Comparison of ENCODE assay signal across 29 mouse cellular contexts in the genomic region with DNA sequence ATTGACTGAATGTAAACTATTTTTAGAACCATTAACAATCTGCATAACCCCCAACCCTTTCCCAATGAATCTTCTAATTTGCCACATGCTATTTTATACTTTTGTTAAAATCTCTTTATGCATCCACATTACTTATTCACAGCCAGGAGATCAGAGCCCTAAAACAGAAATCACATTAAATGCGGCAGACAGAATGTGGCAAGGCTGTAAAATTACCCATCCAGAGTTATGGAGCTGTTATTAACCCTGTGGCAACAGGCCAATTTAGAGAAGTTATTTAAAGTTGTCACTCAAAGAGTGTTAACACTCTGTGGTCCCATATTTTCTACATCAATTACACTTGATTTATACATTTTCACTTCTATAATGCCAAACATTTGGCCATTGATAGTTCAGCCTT.
DNase-seq lines count a peak whose midpoint lies in the region; ATAC-seq and TF ChIP-seq lines count a peak whose summit lies in the region.
"Had no signal": no experiment of that assay in that cellular context is flagged by ENCODE, and none has a peak within 500 bp of the region (broad histone marks: within the 10 kb centered on the region; RNA-seq: fewer than 3 reads in every experiment).

No protein-coding gene starts in this region.

- intact Hi-C loops in left cerebral cortex, adult 2 months (cut with DNase I), result no loop called here
- intact Hi-C loops in left cerebral cortex, postnatal 25 days (cut with DNase I), result no loop called here

- H3K4me3 ChIP-seq in embryonic facial prominence, embryonic 14.5 days (ENCODE audit: low read depth, low read length), result no peak overlapping the region
- no peak overlapping the region for H3K4me3 ChIP-seq in embryonic facial prominence, embryonic 10.5 days
- H3K4me3 ChIP-seq in lung, embryonic 14.5 days (ENCODE audit: low read depth, low read length), result no peak overlapping the region
- H3K4me3 ChIP-seq in midbrain, postnatal 0 days (ENCODE audit: low read depth, low read length), result no peak overlapping the region
- H3K4me3 ChIP-seq in left cerebral cortex, adult 2 months, result no peak overlapping the region
- H3K4me3 ChIP-seq: gastrocnemius, adult 2 months; kidney, embryonic 15.5 days; limb, embryonic 13.5 days; megakaryocyte, embryonic 14.5 days had no signal

- no peaks in the 10 kb centered on the region for H3K27me3 ChIP-seq in embryonic facial prominence, embryonic 14.5 days (replicated peaks; ENCODE audit: control insufficient read depth, insufficient read depth, low read length)
- no peaks in the 10 kb centered on the region for H3K27me3 ChIP-seq in embryonic facial prominence, embryonic 10.5 days (replicated peaks; ENCODE audit: low read depth, poor library complexity, severe bottlenecking)
- H3K27me3 ChIP-seq in lung, embryonic 14.5 days (ENCODE audit: insufficient read depth, low read length), result no peaks in the 10 kb centered on the region
- no peaks in the 10 kb centered on the region for H3K27me3 ChIP-seq in midbrain, postnatal 0 days (ENCODE audit: insufficient read depth, low read length)
- H3K27me3 ChIP-seq: CH12.LX; kidney, embryonic 15.5 days; limb, embryonic 13.5 days; megakaryocyte, embryonic 14.5 days had no signal

- H3K27ac ChIP-seq in embryonic facial prominence, embryonic 14.5 days (replicated peaks; ENCODE audit: low read depth, low read length), result no peak overlapping the region
- H3K27ac ChIP-seq in embryonic facial prominence, embryonic 10.5 days (replicated peaks), result no peak overlapping the region
- no peak overlapping the region for H3K27ac ChIP-seq in lung, embryonic 14.5 days (ENCODE audit: low read depth)
- H3K27ac ChIP-seq in midbrain, postnatal 0 days (ENCODE audit: low read depth, low read length), result no peak overlapping the region
- H3K27ac ChIP-seq in left cerebral cortex, adult 2 months, result no peak overlapping the region
- H3K27ac ChIP-seq: gastrocnemius, adult 2 months; hindbrain, embryonic 14.5 days; kidney, embryonic 15.5 days; limb, embryonic 13.5 days had no signal

- no peaks in the 10 kb centered on the region for H3K36me3 ChIP-seq in embryonic facial prominence, embryonic 14.5 days (ENCODE audit: control insufficient read depth, insufficient read depth, low read length)
- H3K36me3 ChIP-seq in embryonic facial prominence, embryonic 10.5 days (replicated peaks), result no peaks in the 10 kb centered on the region
- H3K36me3 ChIP-seq in lung, embryonic 14.5 days (ENCODE audit: insufficient read depth), result no peaks in the 10 kb centered on the region
- no peaks in the 10 kb centered on the region for H3K36me3 ChIP-seq in midbrain, postnatal 0 days (ENCODE audit: insufficient read depth, low read length)
- H3K36me3 ChIP-seq: kidney, embryonic 15.5 days; limb, embryonic 13.5 days had no signal

- no peaks in the 10 kb centered on the region for H3K9me3 ChIP-seq in embryonic facial prominence, embryonic 14.5 days (ENCODE audit: control insufficient read depth, low read length)
- no peaks in the 10 kb centered on the region for H3K9me3 ChIP-seq in embryonic facial prominence, embryonic 10.5 days
- no peaks in the 10 kb centered on the region for H3K9me3 ChIP-seq in lung, embryonic 14.5 days (ENCODE audit: low read depth, low read length)
- H3K9me3 ChIP-seq in midbrain, postnatal 0 days (ENCODE audit: low read length), result no peaks in the 10 kb centered on the region
- H3K9me3 ChIP-seq: kidney, embryonic 15.5 days; limb, embryonic 13.5 days; megakaryocyte, embryonic 14.5 days had no signal

- no peak overlapping the region for H3K9ac ChIP-seq in embryonic facial prominence, embryonic 14.5 days (ENCODE audit: low read depth, low read length)
- H3K9ac ChIP-seq in lung, embryonic 14.5 days, result no peak overlapping the region
- no peak overlapping the region for H3K9ac ChIP-seq in midbrain, postnatal 0 days (replicated peaks; ENCODE audit: low read length, poor library complexity, severe bottlenecking)
- H3K9ac ChIP-seq: hindbrain, embryonic 14.5 days; kidney, embryonic 15.5 days; limb, embryonic 13.5 days had no signal

- DNase-seq in embryonic facial prominence, embryonic 14.5 days (ENCODE audit: low spot score), result peak; percentile 5
- no peak for DNase-seq in embryonic facial prominence, embryonic 10.5 days (ENCODE audit: low spot score)
- DNase-seq in lung, embryonic 14.5 days, result peak; percentile 8
- no peak for DNase-seq in lung, postnatal 14 days
- peak; percentile 7 for DNase-seq in brain, adult 2 months (ENCODE audit: low read depth, low spot score)
- DNase-seq in midbrain, postnatal 0 days (ENCODE audit: low spot score), result peak; percentile 2
- DNase-seq in left cerebral cortex, adult 2 months (ENCODE audit: extremely low spot score in 1 of 2, low spot score in 2 of 2), result no peak
- no peak for DNase-seq in left cerebral cortex, postnatal 25 days (ENCODE audit: low spot score in 2 of 2)
- DNase-seq: adrenal gland, postnatal 10 days; cerebellum, adult 18-20 months; cerebellum, postnatal 14 days; gastrocnemius, adult 2 months; gastrocnemius, postnatal 36 days; heart, adult 18-20 months; heart, postnatal 4 days; kidney, adult 11 months; kidney, postnatal 25 days; lung, postnatal 4 days; thymus, adult 2 months; thymus, postnatal 36 days had no signal

- 78% methylated on average over 1 of the region's 1 CpGs for WGBS in embryonic facial prominence, embryonic 14.5 days
- 92% methylated on average over 1 of the region's 1 CpGs for WGBS in embryonic facial prominence, embryonic 10.5 days
- 47% methylated on average over 1 of the region's 1 CpGs for WGBS in lung, embryonic 14.5 days
- WGBS in midbrain, postnatal 0 days, result 57% methylated on average over 1 of the region's 1 CpGs

- no peaks in the 10 kb centered on the region for H3K4me1 ChIP-seq in embryonic facial prominence, embryonic 14.5 days (ENCODE audit: control insufficient read depth, insufficient read depth, low read length)
- no peaks in the 10 kb centered on the region for H3K4me1 ChIP-seq in embryonic facial prominence, embryonic 10.5 days
- no peaks in the 10 kb centered on the region for H3K4me1 ChIP-seq in lung, embryonic 14.5 days (ENCODE audit: insufficient read depth)
- no peaks in the 10 kb centered on the region for H3K4me1 ChIP-seq in midbrain, postnatal 0 days (ENCODE audit: insufficient read depth, low read length)
- H3K4me1 ChIP-seq: kidney, embryonic 15.5 days; limb, embryonic 13.5 days; megakaryocyte, embryonic 14.5 days had no signal

- no peak for TF ChIP-seq CTCF in lung, embryonic 14.5 days (IDR thresholded peaks at IDR 0.05; ENCODE audit: low read depth)
- no peak for TF ChIP-seq CTCF in midbrain, postnatal 0 days (IDR thresholded peaks at IDR 0.05)
- TF ChIP-seq CTCF in left cerebral cortex, adult 2 months (IDR thresholded peaks at IDR 0.05), result no peak

- H3K4me2 ChIP-seq in embryonic facial prominence, embryonic 14.5 days (ENCODE audit: low read depth, low read length), result no peak overlapping the region
- no peak overlapping the region for H3K4me2 ChIP-seq in lung, embryonic 14.5 days
- no peak overlapping the region for H3K4me2 ChIP-seq in midbrain, postnatal 0 days (ENCODE audit: low read depth, low read length, poor library complexity, severe bottlenecking)
- H3K4me2 ChIP-seq: heart, embryonic 11.5 days; hindbrain, embryonic 14.5 days; kidney, embryonic 15.5 days; limb, embryonic 13.5 days; liver, embryonic 11.5 days had no signal

- no peak for ATAC-seq in embryonic facial prominence, embryonic 14.5 days (ENCODE audit: low read depth)
- ATAC-seq in lung, embryonic 14.5 days (ENCODE audit: insufficient read depth), result no peak
- peak; percentile 31; the same call in 1 of the 2 replicates for ATAC-seq in midbrain, postnatal 0 days (ENCODE audit: low FRiP score)
- ATAC-seq: activated CD4-positive, CD25-positive, alpha-beta regulatory T cell, adult 4 months; inflammation-experienced regulatory T-cells, adult 6 months had no signal

Comparison
In these comparisons a context has a peak if more than half of its experiments do, and no peak if none do; other contexts are left out.
1. DNase-seq: peak in embryonic facial prominence, embryonic 14.5 days (single experiment), lung, embryonic 14.5 days (single experiment), brain, adult 2 months (single experiment) and midbrain, postnatal 0 days (single experiment); none in embryonic facial prominence, embryonic 10.5 days (single experiment), lung, postnatal 14 days (single experiment), left cerebral cortex, adult 2 months (0 of 2) and left cerebral cortex, postnatal 25 days (0 of 2).